Mouse (Mus musculus): ENCODE measurements around the gene Pik3r6.

Gene Pik3r6

GRCm38 (mm10) chr11:68487720-68488119 lies 15.1 kb upstream of the Pik3r6 start:
- in situ Hi-C loops (cut with MboI): no loop called here

GRCm38 (mm10) chr11:68488256-68488824 lies 14.5 kb upstream of the Pik3r6 start:
- in situ Hi-C loops (cut with MboI): no loop called here

GRCm38 (mm10) chr11:68489236-68489635 lies 13.6 kb upstream of the Pik3r6 start:
- in situ Hi-C loops (cut with MboI): no loop called here

DNA sequence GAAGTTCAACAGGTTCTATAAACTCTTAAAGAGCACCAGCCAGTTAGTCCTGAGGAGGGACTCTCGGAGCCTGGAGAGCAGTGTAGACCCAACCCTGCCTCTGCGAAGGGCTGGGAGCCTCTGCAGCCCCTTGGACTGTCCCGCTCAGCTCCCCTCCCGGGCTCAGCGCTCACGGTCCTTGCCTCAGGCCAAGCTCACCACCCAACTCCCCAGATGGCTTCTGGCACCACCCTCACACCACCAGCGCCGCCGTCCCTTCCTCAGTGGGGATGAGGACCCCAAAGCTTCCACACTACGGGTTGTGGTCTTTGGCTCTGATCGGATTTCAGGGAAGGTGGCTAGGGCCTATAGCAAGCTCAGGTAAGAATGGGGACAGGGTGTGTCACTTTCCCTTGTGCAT lies 10.2 kb upstream of the Pik3r6 start:
- in situ Hi-C loops (cut with MboI): loop anchor here (10.0 kb wide), 1 partner anchor 62 kb away; the partner anchor contains the start of gene Mfsd6l

DNA sequence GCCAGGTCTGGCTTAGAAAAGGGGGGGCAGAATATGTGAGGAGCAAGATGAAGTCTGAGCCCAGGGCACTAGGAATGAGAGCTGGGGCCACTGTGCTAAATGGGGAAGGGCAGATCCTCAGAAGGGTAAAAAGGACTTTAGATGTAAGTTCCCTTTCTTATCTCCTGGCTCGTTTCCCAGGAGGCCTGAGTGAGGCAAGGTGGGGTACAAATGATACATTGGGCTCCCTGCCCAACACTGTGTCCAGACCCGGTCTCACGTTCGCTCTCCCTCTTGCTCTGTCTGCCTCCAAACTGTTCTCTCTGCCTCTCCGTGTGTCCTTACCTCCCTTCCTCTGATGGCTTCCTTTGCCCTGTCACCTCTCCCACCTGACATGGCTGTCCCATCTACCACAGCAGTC lies 9.1 kb upstream of the Pik3r6 start:
- in situ Hi-C loops (cut with MboI): loop anchor here (10.0 kb wide), 1 partner anchor 61 kb away; the partner anchor contains the start of gene Mfsd6l

- in situ Hi-C loops (cut with MboI): loop anchor here (10.0 kb wide), 1 partner anchor 58 kb away; the partner anchor contains the start of gene Mfsd6l
Observed at GRCm38 (mm10) chr11:68497081-68497480, 5.7 kb upstream of the Pik3r6 start.

DNA sequence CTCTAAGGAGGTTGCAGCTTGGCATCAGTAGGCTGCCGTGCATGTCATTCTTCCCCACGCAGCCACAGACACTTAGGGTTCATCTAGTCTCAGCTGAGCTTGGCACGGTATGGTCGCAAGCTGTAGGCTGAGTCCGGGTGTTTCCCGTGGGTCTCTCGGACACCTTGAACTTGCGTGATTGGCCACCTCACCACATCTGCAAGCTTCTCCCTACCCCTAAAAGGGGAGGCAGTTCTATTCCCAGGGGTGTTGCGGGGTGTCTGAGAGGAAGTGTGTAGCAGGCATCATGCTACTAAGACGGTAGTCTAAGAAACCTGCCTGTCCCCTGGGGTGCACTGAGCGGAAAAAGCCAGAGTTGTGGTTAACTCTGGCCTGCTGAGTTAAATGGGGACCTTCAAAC lies 4.3 kb upstream of the Pik3r6 start:
- in situ Hi-C loops (cut with MboI): loop anchor here (10.0 kb wide), 1 partner anchor 56 kb away; the partner anchor contains the start of gene Mfsd6l

DNA sequence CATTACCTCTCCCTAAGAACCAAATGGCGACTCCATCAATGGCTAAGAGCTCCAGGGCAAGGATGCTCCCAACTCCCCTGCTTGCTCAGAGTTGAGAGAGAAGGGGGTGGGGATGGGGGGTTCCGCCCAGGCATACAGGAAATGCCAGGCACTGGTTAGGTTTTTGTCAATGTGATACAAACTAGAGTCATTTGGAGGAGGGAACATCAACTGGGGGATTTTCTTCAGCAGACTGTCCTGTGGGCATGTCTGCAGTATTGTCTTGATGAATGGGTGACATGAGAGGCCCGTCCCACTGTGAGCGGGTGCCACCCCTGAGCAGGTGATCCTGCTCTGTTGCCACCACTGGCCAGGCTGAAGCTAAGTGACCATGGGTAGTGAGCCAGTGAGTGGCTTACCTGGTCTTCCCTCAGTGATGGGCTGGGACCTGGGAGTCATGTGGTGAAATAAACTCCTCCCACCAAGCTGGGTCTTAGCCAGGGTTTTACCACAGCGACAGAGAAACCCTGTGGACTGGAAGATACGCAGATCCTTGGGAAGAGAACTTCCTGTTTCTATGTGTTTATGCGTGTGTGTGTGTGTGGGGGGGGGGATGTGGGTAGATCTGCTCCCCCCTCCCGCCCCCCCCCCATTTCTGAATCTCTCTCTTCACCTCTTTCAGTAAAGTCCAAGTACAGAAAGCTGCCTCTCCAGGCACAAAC lies 3.7 kb upstream of the Pik3r6 start:
- in situ Hi-C loops (cut with MboI): loop anchor here (10.0 kb wide), 1 partner anchor 56 kb away; the partner anchor contains the start of gene Mfsd6l

- in situ Hi-C loops (cut with MboI): no loop called here
Observed at GRCm38 (mm10) chr11:68500949-68501350, 1.9 kb upstream of the Pik3r6 start.

GRCm38 (mm10) chr11:68502408-68502807 lies 411 bp upstream of the Pik3r6 start:
- in situ Hi-C loops (cut with MboI): no loop called here

DNA sequence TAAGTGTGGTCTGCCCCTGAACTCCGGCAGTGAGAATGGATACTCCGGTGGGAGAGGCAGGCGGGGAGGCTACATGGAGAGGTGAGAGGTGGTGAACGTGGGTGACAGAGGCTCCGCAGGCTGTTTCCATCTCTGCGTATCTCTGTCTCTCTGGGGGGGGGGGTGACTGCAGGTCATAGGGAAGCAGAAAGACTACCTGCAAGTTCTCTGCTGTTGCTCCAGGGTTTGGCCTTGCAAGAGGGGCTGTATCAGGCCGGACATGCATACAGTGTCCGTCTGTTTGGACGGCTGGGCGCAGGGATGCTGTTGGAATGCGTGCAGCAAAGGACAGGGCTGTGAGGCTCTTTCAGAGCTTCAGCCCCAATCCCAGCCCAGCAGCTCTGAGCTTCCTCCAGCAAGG lies 2.1 kb downstream of the Pik3r6 start:
- in situ Hi-C loops (cut with MboI): no loop called here

- in situ Hi-C loops (cut with MboI): no loop called here
Observed at GRCm38 (mm10) chr11:68507246-68507645, 4.4 kb downstream of the Pik3r6 start.

DNA sequence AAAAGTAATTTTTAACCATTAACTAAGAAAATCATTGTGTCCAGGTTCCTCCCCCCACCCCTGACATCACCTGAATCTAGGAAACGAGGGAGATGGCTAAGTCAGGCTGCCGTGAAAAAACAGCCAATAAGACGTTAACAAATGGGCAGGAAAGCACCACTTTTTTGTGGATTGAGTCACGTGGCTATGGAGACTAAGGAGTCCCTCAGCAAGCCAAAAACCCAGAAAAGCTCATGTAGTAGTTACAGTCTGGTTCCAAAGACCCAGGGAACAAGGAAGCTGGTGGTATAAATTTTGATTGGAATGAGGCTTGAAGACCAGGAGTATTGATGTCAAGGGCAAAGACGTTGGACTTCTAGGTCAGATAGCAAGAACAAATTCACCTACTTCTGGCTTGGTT lies 5.8 kb downstream of the Pik3r6 start:
- in situ Hi-C loops (cut with MboI): no loop called here

DNA sequence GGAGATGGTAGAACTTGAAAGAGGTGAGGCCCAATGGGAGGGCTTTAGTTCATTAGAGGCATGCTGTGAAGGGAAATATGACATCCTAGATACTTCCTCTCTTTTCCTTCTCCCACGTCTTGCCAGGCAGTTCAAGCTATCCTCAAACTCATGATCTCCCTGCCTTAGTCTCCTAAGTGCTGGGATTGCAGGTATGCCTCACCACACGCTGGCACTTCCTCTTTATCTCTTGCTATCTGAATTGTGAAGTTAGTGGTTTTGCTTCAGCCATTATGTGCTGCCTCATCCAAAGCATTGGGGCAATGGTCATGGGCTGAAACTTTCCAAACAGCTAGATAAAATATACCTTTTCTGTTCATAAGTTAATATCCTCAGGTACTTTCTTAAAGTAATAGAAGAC lies 6.4 kb downstream of the Pik3r6 start:
- in situ Hi-C loops (cut with MboI): no loop called here

DNA sequence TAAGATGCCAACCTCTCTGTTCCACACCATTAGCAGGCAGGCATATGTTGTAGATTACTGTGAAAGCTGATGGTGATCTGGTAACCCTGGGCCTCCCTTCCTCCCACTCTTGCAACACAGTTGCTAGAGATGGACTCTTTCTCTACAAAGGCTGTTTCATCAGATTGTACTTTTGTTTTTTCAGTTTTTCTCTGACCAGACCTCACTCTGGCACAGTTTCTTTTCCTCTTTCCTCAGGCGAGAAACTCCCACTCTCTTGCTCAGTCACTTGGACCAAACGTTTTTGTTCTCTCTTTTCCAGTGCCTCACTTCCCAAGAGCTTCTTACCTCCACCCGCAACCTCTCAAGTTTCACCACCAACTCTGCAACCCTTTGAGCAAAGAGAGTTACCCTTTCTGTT lies 11.2 kb downstream of the Pik3r6 start:
- in situ Hi-C loops (cut with MboI): no loop called here

GRCm38 (mm10) chr11:68519362-68519761 lies 16.5 kb downstream of the Pik3r6 start:
- in situ Hi-C loops (cut with MboI): no loop called here

DNA sequence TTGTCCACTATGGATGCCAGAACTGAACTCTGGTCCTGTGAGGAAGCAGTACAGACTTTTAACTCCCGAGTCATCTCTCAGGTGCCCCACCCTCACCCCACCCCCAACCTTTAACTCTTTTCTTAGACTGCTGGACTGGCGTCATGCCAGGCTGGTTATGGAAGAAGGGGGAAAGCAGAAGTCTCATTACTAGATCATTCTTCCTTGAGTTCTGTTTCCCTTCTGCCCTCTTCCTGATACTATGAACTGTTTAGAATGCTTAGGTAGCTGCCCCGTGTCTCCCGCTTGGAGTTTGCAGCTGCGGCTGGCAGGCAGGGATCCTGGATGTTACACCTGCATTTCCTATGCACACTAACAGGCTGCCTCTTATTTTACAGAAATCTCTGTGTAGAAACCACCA lies 17.0 kb downstream of the Pik3r6 start:
- in situ Hi-C loops (cut with MboI): no loop called here

DNA sequence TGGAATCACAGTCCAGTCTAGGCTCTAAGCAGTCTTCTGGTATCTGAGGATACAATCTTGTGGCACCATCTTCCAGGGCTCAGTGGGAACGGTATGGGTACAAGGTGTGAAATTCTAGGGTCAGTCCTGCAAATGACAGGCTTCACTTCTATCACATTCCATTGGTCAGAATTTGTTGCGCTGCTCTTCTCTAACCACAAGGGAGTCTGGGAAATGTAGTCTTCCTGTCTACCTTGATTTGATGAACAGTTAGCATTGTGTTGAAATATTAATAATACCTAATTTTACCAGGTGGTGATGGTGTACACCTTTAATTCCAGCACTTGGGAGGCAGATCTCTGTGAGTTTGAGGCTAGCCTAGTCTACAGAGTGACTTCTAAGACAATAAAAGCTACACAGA lies 17.6 kb downstream of the Pik3r6 start:
- in situ Hi-C loops (cut with MboI): no loop called here

- in situ Hi-C loops (cut with MboI): no loop called here
Observed at GRCm38 (mm10) chr11:68521352-68521751, 18.5 kb downstream of the Pik3r6 start.

GRCm38 (mm10) chr11:68526441-68526840 lies 23.6 kb downstream of the Pik3r6 start:
- in situ Hi-C loops (cut with MboI): no loop called here

DNA sequence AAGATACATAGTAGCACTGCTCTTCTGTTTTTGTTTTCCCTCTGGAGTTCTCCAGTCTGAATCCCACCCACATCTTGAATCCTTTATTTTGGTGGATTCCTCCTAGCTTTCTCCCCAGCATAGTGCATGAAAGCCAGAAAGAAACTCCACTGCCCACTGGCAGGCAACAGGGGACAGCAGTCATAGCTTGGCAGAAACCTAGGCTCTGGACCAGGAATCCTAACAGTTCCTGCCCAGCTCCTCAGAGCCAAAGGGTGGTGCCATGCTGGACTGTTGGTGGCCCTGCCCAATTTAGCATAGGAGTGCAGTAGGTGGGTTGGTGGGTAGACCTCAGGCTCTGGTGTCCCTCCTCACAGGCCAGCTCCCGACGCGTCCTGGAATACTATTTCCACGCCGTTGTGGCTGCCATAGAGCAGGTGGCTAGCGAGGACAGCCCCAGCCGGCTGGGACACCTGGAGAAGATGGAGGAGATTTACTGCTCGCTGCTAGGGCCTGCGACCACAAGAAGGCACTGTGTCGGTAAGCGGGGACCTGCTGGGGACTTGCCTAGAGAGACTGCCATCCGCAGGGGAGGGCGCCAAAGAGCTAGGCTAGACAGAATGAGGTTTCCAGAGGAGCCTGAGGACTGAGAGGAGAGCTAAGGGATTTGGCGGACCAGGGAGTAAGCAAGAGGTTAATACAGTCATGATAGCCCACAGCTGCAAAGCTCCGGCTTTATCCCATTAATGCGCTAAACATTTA lies 28.4 kb downstream of the Pik3r6 start:
- in situ Hi-C loops (cut with MboI): no loop called here

DNA sequence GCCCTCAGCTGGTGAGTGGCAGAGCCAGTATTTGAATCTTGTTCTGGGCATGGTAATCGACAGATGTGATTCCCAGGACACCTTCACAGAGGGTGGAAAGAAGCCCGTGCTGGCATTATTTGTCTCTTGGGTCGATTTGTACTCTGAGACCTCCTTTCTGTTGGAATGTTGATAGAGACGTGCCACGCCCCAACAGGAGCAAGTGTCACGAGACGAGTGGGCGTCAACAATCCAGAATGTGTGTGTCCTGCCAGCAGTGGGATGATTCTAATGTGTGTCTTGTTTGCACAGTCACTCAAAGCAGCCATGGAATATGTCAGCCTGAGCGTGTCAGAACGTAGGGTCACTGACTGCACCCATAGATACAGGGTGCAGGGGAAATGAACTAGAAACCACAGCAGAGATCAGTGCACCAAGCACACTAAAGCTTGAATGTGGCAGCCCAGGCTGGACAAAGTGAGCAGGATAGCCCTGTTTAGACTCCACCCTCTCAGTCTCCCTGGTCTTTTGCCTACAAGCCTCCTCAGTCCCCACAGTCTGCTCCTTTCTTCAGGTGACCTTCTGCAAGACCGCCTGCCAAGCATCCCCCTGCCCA lies 29.2 kb downstream of the Pik3r6 start:
- in situ Hi-C loops (cut with MboI): no loop called here
